Mouse (Mus musculus): ENCODE results near the gene Ptprm. TPM values are rescaled to one million over a fixed set of nuclear protein-coding genes. Genes with fewer than 3 reads are reported as not detected.

Gene Ptprm
- polyA plus RNA-seq, 1 experiment from 2014 or later, result 17.7 TPM

DNA sequence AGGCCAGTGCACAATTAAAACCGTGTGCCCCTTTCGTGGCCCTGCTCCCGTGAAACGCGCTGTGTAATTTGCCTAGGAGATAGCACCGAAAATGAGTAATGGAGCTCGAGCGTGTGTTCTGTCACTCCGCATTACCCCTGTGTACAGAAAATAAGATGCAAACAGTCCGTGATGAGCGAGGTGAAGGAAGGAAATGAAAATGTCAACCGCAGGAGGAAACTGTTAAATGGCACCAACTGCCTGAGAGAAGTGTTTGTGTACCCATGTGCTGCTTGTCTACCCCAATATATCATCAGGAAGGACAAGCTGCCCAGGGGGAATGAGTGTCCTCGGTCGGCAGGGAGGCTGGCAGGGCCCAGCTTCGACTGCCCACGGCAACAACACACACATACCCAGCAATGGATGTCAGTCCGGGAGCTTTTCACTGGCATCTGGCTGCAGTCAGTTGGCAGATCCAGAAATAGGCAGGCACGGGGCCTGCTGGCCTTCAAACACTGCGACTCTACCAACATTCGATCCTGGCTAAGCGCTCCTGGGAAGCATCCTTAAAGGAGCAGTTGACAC is 79.6 kb downstream of the Ptprm start:
- 54% methylated on average over 21 of the region's 21 CpGs for WGBS
- peaks cover 4% of the 10 kb centered on the region; the same call in 1 of the 2 replicates for H3K4me1 ChIP-seq
- no peaks in the 10 kb centered on the region for H3K9me3 ChIP-seq
- no peak overlapping the region for H3K9ac ChIP-seq
- H3K36me3 ChIP-seq, result no peaks in the 10 kb centered on the region
- H3K27me3 ChIP-seq, result no peaks in the 10 kb centered on the region
- no peak overlapping the region for H3K4me3 ChIP-seq
- H3K27ac ChIP-seq, result no peak overlapping the region
- H3K4me2 ChIP-seq, result no peak overlapping the region
- ATAC-seq (ENCODE audit: insufficient number of reproducible peaks, low FRiP score, low TSS enrichment, low read depth), result no peak

DNA sequence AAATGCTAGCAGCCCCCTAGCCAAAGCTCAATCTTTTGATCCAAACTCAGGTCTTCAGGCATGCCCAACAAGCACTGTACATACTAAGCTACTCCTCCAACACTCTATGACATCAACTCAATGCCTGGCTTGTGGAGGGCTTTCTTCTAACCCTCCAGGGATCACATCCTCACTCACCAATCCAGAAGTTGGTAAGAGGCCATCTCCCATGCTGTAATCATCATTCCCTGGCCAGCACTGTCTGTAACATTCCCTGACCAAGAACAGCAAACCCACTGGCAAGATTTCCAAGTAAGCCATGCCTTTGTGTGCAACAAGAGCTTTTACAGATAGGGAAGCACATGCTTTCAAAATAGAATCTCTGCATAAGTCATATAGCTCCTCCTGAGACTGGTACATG is 81.3 kb downstream of the Ptprm start:
- H3K4me1 ChIP-seq, result peaks cover 4% of the 10 kb centered on the region; the same call in 1 of the 2 replicates
- H3K9me3 ChIP-seq, result no peaks in the 10 kb centered on the region
- H3K4me2 ChIP-seq, result no peak overlapping the region
- H3K36me3 ChIP-seq, result no peaks in the 10 kb centered on the region
- no peak overlapping the region for H3K9ac ChIP-seq
- ATAC-seq (ENCODE audit: insufficient number of reproducible peaks, low FRiP score, low TSS enrichment, low read depth), result no peak
- no peak overlapping the region for H3K27ac ChIP-seq
- no peaks in the 10 kb centered on the region for H3K27me3 ChIP-seq
- no peak overlapping the region for H3K4me3 ChIP-seq

GRCm38 (mm10) chr17:67268475-67269080 is 85.7 kb downstream of the Ptprm start:
- Histone ChIP-seq H3K4me1 (no peaks in the 10 kb centered on the region), H3K9me3 (no peaks in the 10 kb centered on the region), H3K27me3 (no peaks in the 10 kb centered on the region), H3K4me3 (no peak overlapping the region), H3K4me2 (no peak overlapping the region), H3K9ac (no peak overlapping the region), H3K36me3 (no peaks in the 10 kb centered on the region), H3K27ac (no peak overlapping the region)
- 79% methylated on average over 9 of the region's 9 CpGs for whole genome bisulfite sequencing
- no peak for ATAC-seq (ENCODE audit: insufficient number of reproducible peaks, low FRiP score, low TSS enrichment, low read depth)

DNA sequence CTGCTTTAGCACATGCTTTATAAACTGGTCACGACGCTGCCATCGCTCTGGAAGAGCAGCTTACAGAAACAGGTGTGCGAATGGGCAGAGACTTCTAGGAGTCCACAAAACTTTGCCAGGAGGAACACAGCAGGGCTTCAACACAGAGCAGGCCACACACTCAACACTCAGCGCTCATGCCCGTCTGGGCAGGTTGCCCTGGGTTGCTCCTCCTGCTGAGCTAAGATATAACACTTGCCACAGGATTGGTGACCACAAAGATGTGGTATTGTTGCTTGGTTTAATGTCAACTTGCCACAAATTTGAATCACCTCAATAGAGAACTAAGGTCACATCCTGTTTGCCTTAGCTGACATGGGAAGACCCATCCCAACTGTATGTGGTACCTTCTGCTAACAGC is 88.0 kb downstream of the Ptprm start:
- 89% methylated on average over 6 of the region's 6 CpGs for WGBS
- Histone ChIP-seq H3K4me1 (no peaks in the 10 kb centered on the region), H3K9me3 (no peaks in the 10 kb centered on the region), H3K9ac (no peak overlapping the region), H3K4me3 (no peak overlapping the region), H3K27me3 (no peaks in the 10 kb centered on the region), H3K4me2 (no peak overlapping the region), H3K36me3 (no peaks in the 10 kb centered on the region), H3K27ac (no peak overlapping the region)
- ATAC-seq (ENCODE audit: insufficient number of reproducible peaks, low FRiP score, low TSS enrichment, low read depth), result no peak

GRCm38 (mm10) chr17:67265520-67265919 is 88.7 kb downstream of the Ptprm start:
- H3K27ac ChIP-seq, result no peak overlapping the region
- no peaks in the 10 kb centered on the region for H3K36me3 ChIP-seq
- no peak overlapping the region for H3K9ac ChIP-seq
- ATAC-seq (ENCODE audit: insufficient number of reproducible peaks, low FRiP score, low TSS enrichment, low read depth), result no peak
- WGBS, result 92% methylated on average over 4 of the region's 4 CpGs
- H3K4me1 ChIP-seq, result no peaks in the 10 kb centered on the region
- no peak overlapping the region for H3K4me3 ChIP-seq
- H3K4me2 ChIP-seq, result no peak overlapping the region
- H3K27me3 ChIP-seq, result no peaks in the 10 kb centered on the region
- H3K9me3 ChIP-seq, result no peaks in the 10 kb centered on the region

GRCm38 (mm10) chr17:67264716-67265115 is 89.5 kb downstream of the Ptprm start:
- no peak overlapping the region for H3K9ac ChIP-seq
- no peak overlapping the region for H3K4me2 ChIP-seq
- WGBS, result 80% methylated on average over 6 of the region's 6 CpGs
- H3K9me3 ChIP-seq, result no peaks in the 10 kb centered on the region
- no peak for ATAC-seq (ENCODE audit: insufficient number of reproducible peaks, low FRiP score, low TSS enrichment, low read depth)
- H3K4me1 ChIP-seq, result peaks cover 5% of the 10 kb centered on the region
- no peak overlapping the region for H3K27ac ChIP-seq
- H3K27me3 ChIP-seq, result no peaks in the 10 kb centered on the region
- no peaks in the 10 kb centered on the region for H3K36me3 ChIP-seq
- H3K4me3 ChIP-seq, result no peak overlapping the region

- Histone ChIP-seq H3K27ac (no peak overlapping the region), H3K36me3 (no peaks in the 10 kb centered on the region), H3K4me2 (no peak overlapping the region), H3K9me3 (no peaks in the 10 kb centered on the region), H3K27me3 (no peaks in the 10 kb centered on the region), H3K9ac (no peak overlapping the region), H3K4me1 (peaks cover 5% of the 10 kb centered on the region), H3K4me3 (no peak overlapping the region)
- 68% methylated on average over 1 of the region's 1 CpGs for WGBS
- ATAC-seq (ENCODE audit: insufficient number of reproducible peaks, low FRiP score, low TSS enrichment, low read depth), result no peak
Measured at GRCm38 (mm10) chr17:67263024-67263423, 91.2 kb downstream of the Ptprm start.

GRCm38 (mm10) chr17:67260016-67260415 is 94.2 kb downstream of the Ptprm start:
- peaks cover 5% of the 10 kb centered on the region for H3K4me1 ChIP-seq
- ATAC-seq (ENCODE audit: insufficient number of reproducible peaks, low FRiP score, low TSS enrichment, low read depth), result no peak
- H3K27ac ChIP-seq, result no peak overlapping the region
- no peak overlapping the region for H3K9ac ChIP-seq
- no peaks in the 10 kb centered on the region for H3K27me3 ChIP-seq
- no peaks in the 10 kb centered on the region for H3K9me3 ChIP-seq
- H3K36me3 ChIP-seq, result no peaks in the 10 kb centered on the region
- H3K4me2 ChIP-seq, result no peak overlapping the region
- H3K4me3 ChIP-seq, result no peak overlapping the region
- WGBS, result 46% methylated on average over 4 of the region's 4 CpGs

GRCm38 (mm10) chr17:67257780-67258179 is 96.5 kb downstream of the Ptprm start:
- H3K27me3 ChIP-seq, result no peaks in the 10 kb centered on the region
- 81% methylated on average over 5 of the region's 5 CpGs for WGBS
- H3K9ac ChIP-seq, result no peak overlapping the region
- no peak overlapping the region for H3K4me3 ChIP-seq
- ATAC-seq (ENCODE audit: insufficient number of reproducible peaks, low FRiP score, low TSS enrichment, low read depth), result no peak
- H3K4me1 ChIP-seq, result peaks cover 5% of the 10 kb centered on the region
- H3K27ac ChIP-seq, result no peak overlapping the region
- H3K4me2 ChIP-seq, result no peak overlapping the region
- no peaks in the 10 kb centered on the region for H3K9me3 ChIP-seq
- H3K36me3 ChIP-seq, result no peaks in the 10 kb centered on the region

DNA sequence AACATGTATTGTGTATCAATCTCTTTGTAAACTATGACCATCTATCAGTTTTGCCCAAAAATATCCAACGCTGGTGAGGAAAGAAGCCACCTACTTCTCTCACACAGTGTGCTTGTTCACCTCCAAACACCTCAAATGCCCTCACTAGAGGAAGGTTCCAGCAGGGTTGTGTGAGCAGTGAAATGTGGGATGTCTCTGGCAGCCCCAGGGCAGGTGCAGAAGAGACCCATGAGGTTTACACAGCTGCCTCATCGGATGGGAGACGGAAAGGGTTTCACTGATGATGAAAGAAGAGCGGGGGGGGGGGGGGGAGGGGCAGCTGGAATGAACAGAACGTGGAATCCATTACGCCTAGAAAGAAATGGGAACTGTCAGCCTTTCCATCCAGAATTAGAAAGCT is 98.1 kb downstream of the Ptprm start:
- Histone ChIP-seq H3K9me3 (no peaks in the 10 kb centered on the region), H3K27me3 (no peaks in the 10 kb centered on the region), H3K4me3 (no peak overlapping the region), H3K9ac (no peak overlapping the region), H3K36me3 (no peaks in the 10 kb centered on the region), H3K27ac (no peak overlapping the region), H3K4me2 (no peak overlapping the region), H3K4me1 (peaks cover 5% of the 10 kb centered on the region)
- 67% methylated on average over 5 of the region's 6 CpGs for WGBS
- ATAC-seq (ENCODE audit: insufficient number of reproducible peaks, low FRiP score, low TSS enrichment, low read depth), result no peak

GRCm38 (mm10) chr17:67253445-67253844 is 100.8 kb downstream of the Ptprm start:
- H3K9ac ChIP-seq, result no peak overlapping the region
- no peaks in the 10 kb centered on the region for H3K4me1 ChIP-seq
- WGBS, result 67% methylated on average over 4 of the region's 4 CpGs
- ATAC-seq (ENCODE audit: insufficient number of reproducible peaks, low FRiP score, low TSS enrichment, low read depth), result no peak
- no peaks in the 10 kb centered on the region for H3K27me3 ChIP-seq
- no peak overlapping the region for H3K4me2 ChIP-seq
- H3K4me3 ChIP-seq, result no peak overlapping the region
- H3K9me3 ChIP-seq, result no peaks in the 10 kb centered on the region
- no peaks in the 10 kb centered on the region for H3K36me3 ChIP-seq
- no peak overlapping the region for H3K27ac ChIP-seq

- no peak for ATAC-seq (ENCODE audit: insufficient number of reproducible peaks, low FRiP score, low TSS enrichment, low read depth)
- WGBS, result 58% methylated on average over 6 of the region's 6 CpGs
- Histone ChIP-seq H3K9ac (no peak overlapping the region), H3K4me2 (no peak overlapping the region), H3K9me3 (no peaks in the 10 kb centered on the region), H3K4me1 (no peaks in the 10 kb centered on the region), H3K27me3 (no peaks in the 10 kb centered on the region), H3K27ac (no peak overlapping the region), H3K4me3 (no peak overlapping the region), H3K36me3 (no peaks in the 10 kb centered on the region)
Measured at GRCm38 (mm10) chr17:67252992-67253391, 101.3 kb downstream of the Ptprm start.
